Mouse (Mus musculus) neural tube, embryonic 14.5 days (tissue): ENCODE results near the gene Hbb-bh1. TPM values are rescaled to one million over a fixed set of nuclear protein-coding genes. Genes with fewer than 3 reads are reported as not detected.
"Not testable (repeated sequence)": the region's sequence is repeated elsewhere in the genome, so short reads cannot be mapped to it uniquely, and the experiment has no call there.

ENCODE experiments used
- ATAC-seq: fragments of 200-750 bp; cut with Nextera tagmentation; 2 replicates; pipeline ENCODE4 v1.8.0; 2017; ENCODE audit warnings: low read depth, mild to moderate bottlenecking, moderate TSS enrichment, moderate library complexity
- H3K27ac ChIP-seq: fragments of 300-500 bp; sonication (generic); 2 replicates; pipeline ENCODE4 v1.5.1; 2014; ENCODE audit warnings: low read depth, mild to moderate bottlenecking, control low read depth, low read length, moderate library complexity, mixed read lengths
- H3K27me3 ChIP-seq: fragments of 300-500 bp; sonication (generic); 2 replicates; pipeline ENCODE4 v1.6.1; 2014; ENCODE audit warnings: low read length; ENCODE audit not compliant: control insufficient read depth, insufficient read depth
- H3K36me3 ChIP-seq: fragments of 300-500 bp; sonication (generic); 2 replicates; pipeline ENCODE4 v1.6.1; 2014; ENCODE audit warnings: low read length, mixed read lengths; ENCODE audit not compliant: control insufficient read depth, insufficient read depth
- H3K4me1 ChIP-seq: fragments of 300-500 bp; sonication (generic); 2 replicates; pipeline ENCODE4 v1.6.1; 2014; ENCODE audit warnings: low read length; ENCODE audit not compliant: control insufficient read depth, insufficient read depth
- H3K4me2 ChIP-seq: fragments of 300-500 bp; sonication (generic); 2 replicates; pipeline ENCODE4 v1.6.1; 2014; ENCODE audit warnings: mild to moderate bottlenecking, low read depth, low read length, control low read depth
- H3K4me3 ChIP-seq: fragments of 300-500 bp; sonication (generic); 2 replicates; pipeline ENCODE4 v1.5.1; 2014; ENCODE audit warnings: low read depth, low read length, control low read depth, mixed read lengths
- H3K9ac ChIP-seq: fragments of 300-500 bp; sonication (generic); replicated peaks from 2 replicates; pipeline ENCODE4 v1.6.1; 2014; ENCODE audit warnings: low read depth, mild to moderate bottlenecking, control low read depth, low read length, mixed read lengths
- H3K9me3 ChIP-seq: fragments of 300-500 bp; sonication (generic); 2 replicates; pipeline ENCODE4 v1.6.1; 2016; ENCODE audit warnings: low read length; ENCODE audit not compliant: control insufficient read depth
- WGBS: fragments of 180-500 bp; shearing (Covaris S2); extraction: QIAGEN DNeasy Blood & Tissue Kit; methylation state at CpG from one replicate; pipeline ENCODE4 v1.1.7; 2014; 5-methylcytosine and 5-hydroxymethylcytosine counted together
- polyA plus RNA-seq: library from polyadenylated mRNA; unstranded; fragments of >200 nt; fragmentation: Nextera tagmentation; extraction: Ambion mirVana; gene quantifications from 2 replicates; pipeline ENCODE4 v1.2.1, GENCODE M21; 2014

Hbb-bh1 gene
- polyA plus RNA-seq, 1 experiment from 2014 or later = 1.5 TPM

GRCm38 (mm10) chr7:103854669-103855068 lies 11.7 kb upstream of the Hbb-bh1 start:
- 85% methylated on average over 1 of the region's 1 CpGs for WGBS
- Histone ChIP-seq H3K36me3 (no peaks in the 10 kb centered on the region), H3K9ac (no peak overlapping the region), H3K27me3 (no peaks in the 10 kb centered on the region), H3K9me3 (no peaks in the 10 kb centered on the region), H3K4me1 (no peaks in the 10 kb centered on the region), H3K4me2 (no peak overlapping the region), H3K27ac (no peak overlapping the region), H3K4me3 (no peak overlapping the region)
- ATAC-seq = no peak

- Histone ChIP-seq H3K4me1 (no peaks in the 10 kb centered on the region), H3K27me3 (no peaks in the 10 kb centered on the region), H3K9me3 (no peaks in the 10 kb centered on the region), H3K27ac (no peak within 1 kb of the TSS), H3K4me3 (no peak within 1 kb of the TSS), H3K9ac (no peak within 1 kb of the TSS), H3K36me3 (no peaks in the 10 kb centered on the region), H3K4me2 (no peak within 1 kb of the TSS)
- 67% methylated on average over 2 of the region's 2 CpGs for WGBS
- ATAC-seq = no peak
These were observed 10.1 kb upstream of the Hbb-bh1 start, which contains the start of gene Hbb-y for GRCm38 (mm10) chr7:103853090-103853489. Gene Hbb-y (minus strand): TSS chr7:103853216.

GRCm38 (mm10) chr7:103844525-103845325 lies 1.8 kb upstream of the Hbb-bh1 start:
- WGBS = 34% methylated on average over 2 of the region's 2 CpGs
- Histone ChIP-seq H3K9ac (no peak overlapping the region), H3K4me1 (no peaks in the 10 kb centered on the region), H3K27ac (no peak overlapping the region), H3K27me3 (no peaks in the 10 kb centered on the region), H3K9me3 (no peaks in the 10 kb centered on the region), H3K4me2 (no peak overlapping the region), H3K36me3 (no peaks in the 10 kb centered on the region), H3K4me3 (no peak overlapping the region)
- no peak for ATAC-seq

GRCm38 (mm10) chr7:103840268-103840667 lies 2.7 kb downstream of the Hbb-bh1 start, which contains the start of gene Hbb-bh2:
Gene Hbb-bh2 (minus strand): TSS chr7:103840520.
- Histone ChIP-seq H3K27ac (no peak within 1 kb of the TSS), H3K9ac (no peak within 1 kb of the TSS), H3K9me3 (no peaks in the 10 kb centered on the region), H3K4me1 (no peaks in the 10 kb centered on the region), H3K4me3 (no peak within 1 kb of the TSS), H3K27me3 (no peaks in the 10 kb centered on the region), H3K4me2 (no peak within 1 kb of the TSS), H3K36me3 (no peaks in the 10 kb centered on the region)
- ATAC-seq = no peak
- WGBS = 76% methylated on average over 3 of the region's 3 CpGs

GRCm38 (mm10) chr7:103827808-103828207 lies 15.2 kb downstream of the Hbb-bh1 start, which contains the start of gene Hbb-bs:
Gene Hbb-bs (minus strand): TSS chr7:103828096.
- H3K36me3 ChIP-seq = no peaks in the 10 kb centered on the region
- H3K4me1 ChIP-seq = no peaks in the 10 kb centered on the region
- H3K27me3 ChIP-seq = no peaks in the 10 kb centered on the region
- H3K9me3 ChIP-seq = no peaks in the 10 kb centered on the region
- no peak for ATAC-seq
- H3K4me3 ChIP-seq = no peak within 1 kb of the TSS
- no peak within 1 kb of the TSS for H3K27ac ChIP-seq
- 96% methylated on average over 4 of the region's 4 CpGs for WGBS
- no peak within 1 kb of the TSS for H3K4me2 ChIP-seq
- no peak within 1 kb of the TSS for H3K9ac ChIP-seq

- no CpG with 5 or more reads among the region's 2 CpGs for WGBS
- not testable (repeated sequence) for H3K4me2 ChIP-seq, H3K9ac ChIP-seq, H3K36me3 ChIP-seq, H3K9me3 ChIP-seq, H3K4me1 ChIP-seq, H3K4me3 ChIP-seq, H3K27ac ChIP-seq, ATAC-seq, H3K27me3 ChIP-seq
These were observed 15.8 kb downstream of the Hbb-bh1 start for GRCm38 (mm10) chr7:103827139-103827538.

DNA sequence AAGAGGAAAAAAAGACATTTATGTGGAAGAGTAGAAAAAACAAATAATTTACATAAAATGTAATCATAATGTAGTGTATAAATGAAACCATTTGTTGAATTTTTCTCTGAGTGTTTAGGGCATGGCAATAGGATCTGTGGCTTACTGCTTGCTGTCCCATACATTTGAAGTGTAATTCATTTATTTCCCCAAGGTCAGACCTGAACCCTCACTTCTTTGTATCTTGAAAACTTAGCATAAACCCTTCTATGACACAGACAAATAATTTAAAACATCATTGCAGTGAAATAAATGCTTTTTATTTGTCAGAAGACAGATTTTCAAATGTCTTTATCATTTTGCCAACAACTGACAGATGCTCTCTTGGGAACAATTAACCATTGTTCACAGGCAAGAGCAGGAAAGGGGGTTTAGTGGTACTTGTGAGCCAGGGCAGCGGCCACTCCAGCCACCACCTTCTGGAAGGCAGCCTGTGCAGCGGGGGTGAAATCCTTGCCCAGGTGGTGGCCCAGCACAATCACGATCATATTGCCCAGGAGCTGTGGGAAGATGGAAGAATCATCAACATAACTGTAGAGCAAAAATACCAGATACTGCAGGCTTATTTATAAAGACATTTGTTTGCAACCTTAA lies 16.6 kb downstream of the Hbb-bh1 start:
- 58% methylated on average over 3 of the region's 3 CpGs for WGBS
- no peak for ATAC-seq

GRCm38 (mm10) chr7:103825536-103826254 lies 17.3 kb downstream of the Hbb-bh1 start:
- ATAC-seq = no peak
- Histone ChIP-seq H3K9ac (no peak overlapping the region), H3K27ac (no peak overlapping the region), H3K9me3 (no peaks in the 10 kb centered on the region), H3K27me3 (no peaks in the 10 kb centered on the region), H3K4me1 (no peaks in the 10 kb centered on the region), H3K4me2 (no peak overlapping the region), H3K36me3 (no peaks in the 10 kb centered on the region), H3K4me3 (no peak overlapping the region)
- WGBS = 92% methylated on average over 3 of the region's 3 CpGs

More for the DNA sequence above, 16.6 kb downstream of the Hbb-bh1 start:
- no peaks in the 10 kb centered on the region for H3K27me3 ChIP-seq
- no peaks in the 10 kb centered on the region for H3K36me3 ChIP-seq
- no peak overlapping the region for H3K27ac ChIP-seq
- H3K9ac ChIP-seq = no peak overlapping the region
- no peak overlapping the region for H3K4me2 ChIP-seq
- no peak overlapping the region for H3K4me3 ChIP-seq
- no peaks in the 10 kb centered on the region for H3K4me1 ChIP-seq
- no peaks in the 10 kb centered on the region for H3K9me3 ChIP-seq

- Histone ChIP-seq H3K4me1 (no peaks in the 10 kb centered on the region), H3K4me3 (no peak overlapping the region), H3K27ac (no peak overlapping the region), H3K4me2 (no peak overlapping the region), H3K9ac (no peak overlapping the region), H3K27me3 (no peaks in the 10 kb centered on the region), H3K36me3 (no peaks in the 10 kb centered on the region), H3K9me3 (no peaks in the 10 kb centered on the region)
- no peak for ATAC-seq
- 91% methylated on average over 2 of the region's 2 CpGs for WGBS
These were observed 18.4 kb downstream of the Hbb-bh1 start for GRCm38 (mm10) chr7:103824597-103824996.
